Mouse (Mus musculus) brain, embryonic 14.5 days (tissue): ENCODE measurements around the gene Eif3b.

Source experiments
- CTCF ChIP-seq: fragments of 200-500 bp; IDR thresholded peaks from 2 replicates; pipeline ENCODE4 v1.5.1; 2012; ENCODE audit warnings: inconsistent platforms, mild to moderate bottlenecking, moderate library complexity, borderline replicate concordance; ENCODE audit not compliant: insufficient read depth, insufficient read length; ENCODE audit errors: extremely low read depth
- POLR2A ChIP-seq: fragments of 200-500 bp; IDR thresholded peaks from 2 replicates; pipeline ENCODE4 v1.6.1; 2012; ENCODE audit warnings: mild to moderate bottlenecking, inconsistent platforms, borderline replicate concordance; ENCODE audit not compliant: poor library complexity, insufficient read depth, insufficient read length, severe bottlenecking; ENCODE audit errors: extremely low read depth

- TF ChIP-seq CTCF (no peak), POLR2A (no peak)
These were observed 73.6 kb downstream of the Eif3b start for GRCm38 (mm10) chr5:140492684-140493233.
